Mouse (Mus musculus) heart, embryonic 11.5 days (tissue): ENCODE measurements around the gene Lrrc34. TPM values are rescaled to one million over a fixed set of nuclear protein-coding genes. Genes with fewer than 3 reads are reported as not detected.
A peak's percentile ranks its signal among the peaks of the same experiment; 100 is the strongest.

Experiments used
- ATAC-seq: fragments of 200-750 bp; cut with Nextera tagmentation; replicated peaks from 2 replicates; pipeline ENCODE4 v1.8.0; 2017; ENCODE audit warnings: moderate library complexity; ENCODE audit not compliant: insufficient number of reproducible peaks, low FRiP score, low TSS enrichment
- H3K27ac ChIP-seq: fragments of 300-500 bp; sonication (generic); 2 replicates; pipeline ENCODE4 v1.5.1; 2014; ENCODE audit warnings: mild to moderate bottlenecking, low read depth, low read length
- H3K27me3 ChIP-seq: fragments of 300-500 bp; sonication (generic); 2 replicates; pipeline ENCODE4 v1.6.1; 2014; ENCODE audit warnings: mild to moderate bottlenecking, low read length, mixed read lengths; ENCODE audit not compliant: control insufficient read depth, insufficient read depth
- H3K36me3 ChIP-seq: fragments of 300-500 bp; sonication (generic); 2 replicates; pipeline ENCODE4 v1.6.1; 2014; ENCODE audit warnings: mild to moderate bottlenecking, low read length, moderate library complexity, mixed read lengths; ENCODE audit not compliant: control insufficient read depth, insufficient read depth
- H3K4me1 ChIP-seq: fragments of 300-500 bp; sonication (generic); 2 replicates; pipeline ENCODE4 v1.6.1; 2014; ENCODE audit warnings: low read length; ENCODE audit not compliant: control insufficient read depth, insufficient read depth
- H3K4me2 ChIP-seq: fragments of 300-500 bp; sonication (generic); 2 replicates; pipeline ENCODE4 v1.6.1; 2014; ENCODE audit warnings: mild to moderate bottlenecking, moderate library complexity
- H3K4me3 ChIP-seq: fragments of 300-500 bp; sonication (generic); 2 replicates; pipeline ENCODE4 v1.5.1; 2014; ENCODE audit warnings: low read depth, low read length
- H3K9ac ChIP-seq: fragments of 300-500 bp; sonication (generic); 2 replicates; pipeline ENCODE4 v1.6.1; 2014; ENCODE audit warnings: mild to moderate bottlenecking, low read depth, low read length, moderate library complexity
- H3K9me3 ChIP-seq: fragments of 300-500 bp; sonication (generic); replicated peaks from 2 replicates; pipeline ENCODE4 v1.6.1; 2016; ENCODE audit warnings: low read length; ENCODE audit not compliant: control insufficient read depth
- WGBS: fragments of 180-500 bp; shearing (Covaris S2); extraction: QIAGEN DNeasy Blood & Tissue Kit; methylation state at CpG from one replicate; pipeline ENCODE4 v1.1.7; 2014; ENCODE audit not compliant: insufficient replicate concordance; 5-methylcytosine and 5-hydroxymethylcytosine counted together
- polyA plus RNA-seq: library from polyadenylated mRNA; unstranded; fragments of >200 nt; fragmentation: Nextera tagmentation; extraction: Ambion mirVana; gene quantifications from 2 replicates; pipeline ENCODE4 v1.2.1, GENCODE M21; 2014

Lrrc34 gene
- polyA plus RNA-seq, 1 experiment from 2014 or later = 0.62 TPM

GRCm38 (mm10) chr3:30595111-30595832 is 52.4 kb downstream of the Lrrc34 start:
- peak overlapping the region; percentile 68 for H3K9ac ChIP-seq
- peak; percentile 32; the same call in 1 of the 2 replicates for ATAC-seq
- peaks cover 8% of the 10 kb centered on the region for H3K27me3 ChIP-seq
- WGBS = 1% methylated on average over 62 of the region's 62 CpGs
- no peaks in the 10 kb centered on the region for H3K4me1 ChIP-seq
- peak overlapping the region; percentile 76 for H3K4me2 ChIP-seq
- H3K9me3 ChIP-seq = no peaks in the 10 kb centered on the region
- H3K36me3 ChIP-seq = no peaks in the 10 kb centered on the region
- no peak overlapping the region for H3K27ac ChIP-seq
- peak overlapping the region; percentile 57 for H3K4me3 ChIP-seq

- no peaks in the 10 kb centered on the region for H3K4me1 ChIP-seq
- peaks cover 8% of the 10 kb centered on the region for H3K27me3 ChIP-seq
- no peaks in the 10 kb centered on the region for H3K36me3 ChIP-seq
- no peak for ATAC-seq
- H3K9ac ChIP-seq = no peak overlapping the region
- no peak overlapping the region for H3K4me3 ChIP-seq
- no peak overlapping the region for H3K4me2 ChIP-seq
- WGBS = 67% methylated on average over 4 of the region's 4 CpGs
- H3K27ac ChIP-seq = no peak overlapping the region
- H3K9me3 ChIP-seq = no peaks in the 10 kb centered on the region
Observed at GRCm38 (mm10) chr3:30593719-30594485, 53.8 kb downstream of the Lrrc34 start.

GRCm38 (mm10) chr3:30592418-30592853 is 55.2 kb downstream of the Lrrc34 start:
- no peak overlapping the region for H3K4me3 ChIP-seq
- no peaks in the 10 kb centered on the region; the same call in 1 of the 2 replicates for H3K27me3 ChIP-seq
- WGBS = 3% methylated on average over 2 of the region's 2 CpGs
- ATAC-seq = no peak; the same call in 1 of the 2 replicates
- no peak overlapping the region for H3K9ac ChIP-seq
- H3K4me1 ChIP-seq = no peaks in the 10 kb centered on the region
- no peak overlapping the region for H3K27ac ChIP-seq
- no peaks in the 10 kb centered on the region for H3K36me3 ChIP-seq
- no peak overlapping the region for H3K4me2 ChIP-seq
- no peaks in the 10 kb centered on the region for H3K9me3 ChIP-seq

GRCm38 (mm10) chr3:30588865-30589264 is 58.8 kb downstream of the Lrrc34 start:
- Histone ChIP-seq H3K4me2 (no peak overlapping the region), H3K4me3 (no peak overlapping the region), H3K9me3 (no peaks in the 10 kb centered on the region), H3K27me3 (no peaks in the 10 kb centered on the region), H3K4me1 (no peaks in the 10 kb centered on the region), H3K27ac (no peak overlapping the region), H3K9ac (no peak overlapping the region), H3K36me3 (no peaks in the 10 kb centered on the region)
- no peak for ATAC-seq
- 61% methylated on average over 6 of the region's 6 CpGs for WGBS

Other genes with a start within 250 kb of the Lrrc34 start
- gene Mecom, start 99.9 kb downstream of the Lrrc34 start, polyA plus RNA-seq = 41.8 and 42.5 TPM in 2 replicates
- not detected in 2 replicates for gene Actrt3, start 47.9 kb downstream of the Lrrc34 start, polyA plus RNA-seq
- 22.1 and 30.3 TPM in 2 replicates for gene Mynn, start 45.8 kb downstream of the Lrrc34 start, polyA plus RNA-seq
- 0.09 TPM in 1 of 2 replicates, not detected in the other for gene Lrriq4, start 3.4 kb downstream of the Lrrc34 start, polyA plus RNA-seq
- gene Lrrc31, start 52.0 kb upstream of the Lrrc34 start, polyA plus RNA-seq = not detected in 2 replicates
- gene Samd7, start 98.4 kb upstream of the Lrrc34 start, polyA plus RNA-seq = not detected in 2 replicates
- 60.6 and 75.0 TPM in 2 replicates for gene Sec62, start 145.0 kb upstream of the Lrrc34 start, polyA plus RNA-seq
- gene Gpr160, start 208.1 kb upstream of the Lrrc34 start, polyA plus RNA-seq = 0.62 and 1.2 TPM in 2 replicates